Mouse (Mus musculus): ENCODE results near the gene Bola2. TPM values are rescaled to one million over a fixed set of nuclear protein-coding genes. Genes with fewer than 3 reads are reported as not detected.

Gene Bola2
- polyA plus RNA-seq (2014; fragmentation: Nextera tagmentation; extraction: Ambion mirVana), result 132 and 140 TPM in 2 replicates

DNA sequence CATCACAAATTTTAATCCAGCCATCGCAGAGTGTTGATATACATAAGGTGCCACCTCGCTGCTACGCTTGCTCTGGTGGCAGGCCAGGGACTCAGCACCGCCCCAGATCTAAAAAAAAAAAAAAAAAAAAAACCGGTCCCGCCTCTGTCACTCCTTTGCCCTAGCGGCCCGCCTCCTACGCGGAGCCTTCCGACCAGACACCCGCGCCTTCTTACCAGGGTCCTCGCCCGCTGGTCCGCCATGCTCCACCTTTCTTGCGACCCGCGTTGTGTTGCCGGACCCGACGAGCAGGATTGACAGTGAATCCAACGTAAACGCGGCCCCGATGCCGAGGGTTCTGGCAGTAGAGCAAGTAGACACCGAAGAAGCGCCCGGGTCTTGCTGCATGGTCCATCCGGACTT lies at the start of gene Bola2:
Gene Bola2 (plus strand): TSS at position 192 of the 402 bp plus-strand sequence.
- Histone ChIP-seq H3K9me3 (ENCODE audit: control insufficient read depth, low read length) (no peaks in the 10 kb centered on the region), H3K4me2 (ENCODE audit: low read depth, low read length) (peak within 1 kb of the TSS; percentile 93), H3K4me3 (ENCODE audit: low read depth, low read length) (peak within 1 kb of the TSS; percentile 71), H3K9ac (replicated peaks; ENCODE audit: low read depth, low read length) (peak within 1 kb of the TSS; percentile 71), H3K27ac (ENCODE audit: low read depth, low read length) (peak within 1 kb of the TSS; percentile 84), H3K36me3 (ENCODE audit: control insufficient read depth, insufficient read depth, low read length) (no peaks in the 10 kb centered on the region), H3K4me1 (ENCODE audit: control insufficient read depth, insufficient read depth, low read length) (peaks cover 14% of the 10 kb centered on the region), H3K27me3 (ENCODE audit: control insufficient read depth, insufficient read depth, low read length) (no peaks in the 10 kb centered on the region)
- ATAC-seq (ENCODE audit: low read depth), result peak; percentile 28
- WGBS, result under 1% methylated on average over 31 of the region's 31 CpGs

- WGBS, result 63% methylated on average over 5 of the region's 5 CpGs
- Histone ChIP-seq H3K9me3 (ENCODE audit: control insufficient read depth, low read length) (no peaks in the 10 kb centered on the region), H3K4me3 (ENCODE audit: low read depth, low read length) (no peak overlapping the region), H3K4me2 (ENCODE audit: low read depth, low read length) (no peak overlapping the region), H3K4me1 (ENCODE audit: control insufficient read depth, insufficient read depth, low read length) (no peaks in the 10 kb centered on the region), H3K9ac (replicated peaks; ENCODE audit: low read depth, low read length) (no peak overlapping the region), H3K27me3 (ENCODE audit: control insufficient read depth, insufficient read depth, low read length) (no peaks in the 10 kb centered on the region), H3K27ac (ENCODE audit: low read depth, low read length) (no peak overlapping the region), H3K36me3 (ENCODE audit: control insufficient read depth, insufficient read depth, low read length) (no peaks in the 10 kb centered on the region)
- no peak for ATAC-seq (ENCODE audit: low read depth)
Measured at GRCm38 (mm10) chr7:126645708-126646107, 49.5 kb upstream of the Bola2 start.

GRCm38 (mm10) chr7:126648486-126648885 lies 46.7 kb upstream of the Bola2 start:
- H3K27me3 ChIP-seq (ENCODE audit: control insufficient read depth, insufficient read depth, low read length), result no peaks in the 10 kb centered on the region
- H3K9me3 ChIP-seq (ENCODE audit: control insufficient read depth, low read length), result no peaks in the 10 kb centered on the region
- WGBS, result 81% methylated on average over 4 of the region's 4 CpGs
- H3K4me3 ChIP-seq (ENCODE audit: low read depth, low read length), result no peak overlapping the region
- H3K27ac ChIP-seq (ENCODE audit: low read depth, low read length), result 0 out of 2 replicates have a peak overlapping the region, but pooled peaks have one; percentile 92
- no peak for ATAC-seq (ENCODE audit: low read depth)
- H3K4me1 ChIP-seq (ENCODE audit: control insufficient read depth, insufficient read depth, low read length), result no peaks in the 10 kb centered on the region
- H3K36me3 ChIP-seq (ENCODE audit: control insufficient read depth, insufficient read depth, low read length), result no peaks in the 10 kb centered on the region
- H3K4me2 ChIP-seq (ENCODE audit: low read depth, low read length), result peak overlapping the region; percentile 84; the same call in 1 of the 2 replicates
- H3K9ac ChIP-seq (replicated peaks; ENCODE audit: low read depth, low read length), result peak overlapping the region; percentile 65; the same call in 1 of the 2 replicates

DNA sequence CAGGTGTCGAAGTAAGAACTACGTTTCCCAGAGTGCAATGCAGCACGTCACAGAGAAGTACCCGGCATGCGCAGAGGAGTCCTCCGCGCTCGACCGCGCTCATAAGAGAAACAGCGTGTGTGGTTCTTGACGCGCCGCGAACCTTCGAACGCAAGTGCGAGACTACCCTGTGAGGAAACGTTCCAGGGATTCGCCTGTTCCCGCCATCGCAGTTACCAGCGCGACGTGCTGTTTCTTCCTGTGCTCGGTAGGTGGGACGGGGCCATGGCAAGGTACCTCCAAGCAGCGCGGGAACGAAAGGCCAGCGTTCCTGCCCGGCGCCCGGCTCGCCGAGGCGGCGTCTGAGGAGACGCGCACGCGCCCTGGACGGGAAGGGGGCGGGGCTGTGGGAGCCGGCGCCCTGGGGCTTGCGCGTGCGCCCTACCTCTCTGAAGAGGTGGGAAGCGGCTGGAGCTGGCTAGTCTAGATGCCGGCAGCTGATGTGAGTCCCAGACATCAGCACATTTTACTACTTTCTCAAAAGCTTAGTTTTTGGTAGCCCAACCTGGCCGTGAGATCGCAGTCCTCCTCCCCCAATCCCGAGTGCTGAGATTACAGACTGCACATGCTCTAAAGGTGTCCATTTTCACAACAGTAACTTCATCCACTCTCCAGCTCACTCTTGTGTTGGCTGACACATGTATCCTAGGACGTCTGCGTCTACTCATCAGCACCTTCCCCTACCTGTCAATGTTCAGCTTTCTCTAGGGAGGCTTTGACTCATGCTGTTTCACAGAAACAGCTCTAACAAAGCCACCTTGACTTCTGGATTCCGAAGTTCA lies 45.8 kb upstream of the Bola2 start, which contains the start of gene Sgf29:
Gene Sgf29 (plus strand): TSS at position 79 of the 821 bp plus-strand sequence.
- H3K4me3 ChIP-seq (ENCODE audit: low read depth, low read length), result peak within 1 kb of the TSS; percentile 61
- H3K36me3 ChIP-seq (ENCODE audit: control insufficient read depth, insufficient read depth, low read length), result no peaks in the 10 kb centered on the region
- H3K4me1 ChIP-seq (ENCODE audit: control insufficient read depth, insufficient read depth, low read length), result no peaks in the 10 kb centered on the region
- peak within 1 kb of the TSS; percentile 65 for H3K9ac ChIP-seq (replicated peaks; ENCODE audit: low read depth, low read length)
- H3K27me3 ChIP-seq (ENCODE audit: control insufficient read depth, insufficient read depth, low read length), result no peaks in the 10 kb centered on the region
- H3K4me2 ChIP-seq (ENCODE audit: low read depth, low read length), result peak within 1 kb of the TSS; percentile 84
- 2% methylated on average over 57 of the region's 57 CpGs for WGBS
- no peaks in the 10 kb centered on the region for H3K9me3 ChIP-seq (ENCODE audit: control insufficient read depth, low read length)
- H3K27ac ChIP-seq (ENCODE audit: low read depth, low read length), result peak within 1 kb of the TSS; percentile 92
- ATAC-seq (ENCODE audit: low read depth), result peak; percentile 97

DNA sequence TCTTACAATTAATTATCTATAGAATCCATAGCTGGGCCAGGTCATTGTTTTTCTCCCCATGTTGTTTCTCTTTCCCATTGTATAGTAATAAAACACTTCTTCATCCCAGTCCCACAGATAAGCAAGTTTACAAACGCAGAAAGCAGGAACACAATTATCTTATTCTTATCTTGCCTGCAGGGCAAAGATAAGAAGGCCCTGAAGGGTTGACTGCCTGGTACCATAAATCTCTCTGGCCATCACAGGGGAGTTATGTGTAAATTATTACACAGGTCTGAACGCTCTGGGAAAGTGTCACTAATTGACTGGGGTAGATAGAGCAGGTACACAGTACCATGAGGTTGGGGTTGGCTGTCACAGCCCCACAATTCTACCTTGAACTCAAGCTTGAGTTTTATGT lies 44.3 kb upstream of the Bola2 start:
- Histone ChIP-seq H3K9me3 (ENCODE audit: control insufficient read depth, low read length) (no peaks in the 10 kb centered on the region), H3K36me3 (ENCODE audit: control insufficient read depth, insufficient read depth, low read length) (no peaks in the 10 kb centered on the region), H3K4me3 (ENCODE audit: low read depth, low read length) (no peak overlapping the region), H3K27me3 (ENCODE audit: control insufficient read depth, insufficient read depth, low read length) (no peaks in the 10 kb centered on the region), H3K27ac (ENCODE audit: low read depth, low read length) (no peak overlapping the region), H3K9ac (replicated peaks; ENCODE audit: low read depth, low read length) (no peak overlapping the region), H3K4me1 (ENCODE audit: control insufficient read depth, insufficient read depth, low read length) (no peaks in the 10 kb centered on the region), H3K4me2 (ENCODE audit: low read depth, low read length) (no peak overlapping the region)
- ATAC-seq (ENCODE audit: low read depth), result no peak
- 68% methylated on average over 2 of the region's 2 CpGs for WGBS

DNA sequence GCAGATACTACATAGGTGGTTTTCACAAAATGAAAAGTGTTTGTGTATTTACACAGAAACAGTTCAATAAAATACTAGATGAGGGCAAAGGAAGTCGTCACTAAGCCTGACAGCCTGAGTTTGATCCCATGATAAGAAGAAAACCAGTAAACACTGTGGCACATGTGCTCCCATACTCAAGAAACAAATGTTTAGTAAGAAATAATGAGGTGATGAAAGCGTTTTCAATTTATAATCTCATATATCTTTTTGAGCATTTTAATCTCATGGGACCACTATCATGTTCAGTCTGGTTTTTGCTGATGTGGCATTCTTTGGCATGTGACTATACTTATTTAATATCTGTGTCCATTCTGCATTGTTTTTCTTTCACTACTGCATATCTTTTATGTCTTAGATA lies 41.2 kb upstream of the Bola2 start:
- Histone ChIP-seq H3K9me3 (ENCODE audit: control insufficient read depth, low read length) (no peaks in the 10 kb centered on the region), H3K4me1 (ENCODE audit: control insufficient read depth, insufficient read depth, low read length) (no peaks in the 10 kb centered on the region), H3K9ac (replicated peaks; ENCODE audit: low read depth, low read length) (no peak overlapping the region), H3K4me3 (ENCODE audit: low read depth, low read length) (no peak overlapping the region), H3K27me3 (ENCODE audit: control insufficient read depth, insufficient read depth, low read length) (no peaks in the 10 kb centered on the region), H3K27ac (ENCODE audit: low read depth, low read length) (no peak overlapping the region), H3K4me2 (ENCODE audit: low read depth, low read length) (no peak overlapping the region), H3K36me3 (ENCODE audit: control insufficient read depth, insufficient read depth, low read length) (no peaks in the 10 kb centered on the region)
- ATAC-seq (ENCODE audit: low read depth), result no peak
- 69% methylated on average over 2 of the region's 2 CpGs for WGBS

- ATAC-seq (ENCODE audit: low read depth), result no peak
- 98% methylated on average over 3 of the region's 3 CpGs for WGBS
Measured at GRCm38 (mm10) chr7:126655695-126656094, 39.5 kb upstream of the Bola2 start.

GRCm38 (mm10) chr7:126657522-126657921 lies 37.7 kb upstream of the Bola2 start:
- Histone ChIP-seq H3K9ac (replicated peaks; ENCODE audit: low read depth, low read length) (no peak overlapping the region), H3K4me1 (ENCODE audit: control insufficient read depth, insufficient read depth, low read length) (no peaks in the 10 kb centered on the region), H3K9me3 (ENCODE audit: control insufficient read depth, low read length) (no peaks in the 10 kb centered on the region), H3K27ac (ENCODE audit: low read depth, low read length) (no peak overlapping the region), H3K4me2 (ENCODE audit: low read depth, low read length) (no peak overlapping the region), H3K27me3 (ENCODE audit: control insufficient read depth, insufficient read depth, low read length) (no peaks in the 10 kb centered on the region), H3K36me3 (ENCODE audit: control insufficient read depth, insufficient read depth, low read length) (peaks cover 1% of the 10 kb centered on the region), H3K4me3 (ENCODE audit: low read depth, low read length) (no peak overlapping the region)
- 65% methylated on average over 1 of the region's 1 CpGs for whole genome bisulfite sequencing
- ATAC-seq (ENCODE audit: low read depth), result no peak

More at GRCm38 (mm10) chr7:126655695-126656094, 39.5 kb upstream of the Bola2 start:
- Histone ChIP-seq H3K9me3 (ENCODE audit: control insufficient read depth, low read length) (no peaks in the 10 kb centered on the region), H3K27ac (ENCODE audit: low read depth, low read length) (no peak overlapping the region), H3K4me3 (ENCODE audit: low read depth, low read length) (no peak overlapping the region), H3K36me3 (ENCODE audit: control insufficient read depth, insufficient read depth, low read length) (no peaks in the 10 kb centered on the region), H3K4me1 (ENCODE audit: control insufficient read depth, insufficient read depth, low read length) (no peaks in the 10 kb centered on the region), H3K27me3 (ENCODE audit: control insufficient read depth, insufficient read depth, low read length) (no peaks in the 10 kb centered on the region), H3K9ac (replicated peaks; ENCODE audit: low read depth, low read length) (no peak overlapping the region), H3K4me2 (ENCODE audit: low read depth, low read length) (no peak overlapping the region)

GRCm38 (mm10) chr7:126659771-126660170 lies 35.4 kb upstream of the Bola2 start:
- H3K9ac ChIP-seq (replicated peaks; ENCODE audit: low read depth, low read length), result no peak overlapping the region
- peaks cover 8% of the 10 kb centered on the region for H3K36me3 ChIP-seq (ENCODE audit: control insufficient read depth, insufficient read depth, low read length)
- ATAC-seq (ENCODE audit: low read depth), result no peak
- no peaks in the 10 kb centered on the region for H3K27me3 ChIP-seq (ENCODE audit: control insufficient read depth, insufficient read depth, low read length)
- no peak overlapping the region for H3K27ac ChIP-seq (ENCODE audit: low read depth, low read length)
- no peaks in the 10 kb centered on the region for H3K4me1 ChIP-seq (ENCODE audit: control insufficient read depth, insufficient read depth, low read length)
- no peak overlapping the region for H3K4me2 ChIP-seq (ENCODE audit: low read depth, low read length)
- 80% methylated on average over 3 of the region's 3 CpGs for WGBS
- no peaks in the 10 kb centered on the region for H3K9me3 ChIP-seq (ENCODE audit: control insufficient read depth, low read length)
- H3K4me3 ChIP-seq (ENCODE audit: low read depth, low read length), result no peak overlapping the region

All from neural tube, embryonic 14.5 days (tissue).